Comparison of ENCODE assay signal across 46 mouse cellular contexts in the genomic region with DNA sequence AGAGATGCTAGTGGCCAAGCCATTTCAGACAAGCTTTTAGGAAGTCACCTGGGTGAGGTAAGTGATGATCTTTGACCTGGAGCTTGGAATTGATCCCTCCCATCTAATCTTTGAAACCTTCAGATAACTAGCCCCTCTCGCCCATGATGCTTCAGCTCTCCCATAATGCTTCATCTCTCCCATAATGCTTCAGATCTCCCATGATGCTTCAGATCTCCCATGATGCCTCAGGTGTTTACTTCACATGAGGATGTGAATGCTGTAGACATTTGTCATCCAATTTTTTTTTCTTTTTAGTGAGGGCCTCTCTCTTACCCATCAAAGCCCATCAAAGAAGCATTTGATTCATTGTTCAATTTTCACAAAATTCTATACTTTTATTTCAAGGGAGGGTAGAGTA. TPM values are rescaled to one million over a fixed set of nuclear protein-coding genes. Genes with fewer than 3 reads are reported as not detected.
"Had no signal": no experiment of that assay in that cellular context is flagged by ENCODE, and none has a peak within 500 bp of the region (broad histone marks: within the 10 kb centered on the region; RNA-seq: fewer than 3 reads in every experiment).

No protein-coding gene starts in this region.

- H3K36me3 ChIP-seq: limb, embryonic 10.5 days; limb, embryonic 12.5 days; limb, embryonic 13.5 days; limb, embryonic 15.5 days; liver, embryonic 12.5 days; liver, embryonic 13.5 days; liver, embryonic 15.5 days; lung, embryonic 15.5 days; midbrain, embryonic 10.5 days; midbrain, embryonic 12.5 days; midbrain, embryonic 13.5 days; midbrain, embryonic 15.5 days had no signal

- H3K27me3 ChIP-seq: limb, embryonic 12.5 days; limb, embryonic 13.5 days; limb, embryonic 15.5 days; liver, embryonic 15.5 days; lung, embryonic 15.5 days; midbrain, embryonic 12.5 days; midbrain, embryonic 13.5 days; midbrain, embryonic 15.5 days had no signal

- H3K4me1 ChIP-seq: limb, embryonic 12.5 days; liver, embryonic 12.5 days; liver, embryonic 13.5 days; liver, embryonic 15.5 days; midbrain, embryonic 15.5 days had no signal

- H3K4me3 ChIP-seq: limb, embryonic 10.5 days; limb, embryonic 12.5 days; limb, embryonic 13.5 days; limb, embryonic 15.5 days; liver, embryonic 12.5 days; liver, embryonic 13.5 days; liver, embryonic 15.5 days; lung, embryonic 15.5 days; megakaryocyte, embryonic 14.5 days; midbrain, embryonic 10.5 days; midbrain, embryonic 12.5 days; midbrain, embryonic 13.5 days; midbrain, embryonic 15.5 days; myocyte had no signal

- H3K4me2 ChIP-seq: limb, embryonic 12.5 days; limb, embryonic 13.5 days; limb, embryonic 15.5 days; liver, embryonic 11.5 days; liver, embryonic 12.5 days; liver, embryonic 13.5 days; liver, embryonic 15.5 days; lung, embryonic 14.5 days; lung, embryonic 15.5 days; midbrain, embryonic 11.5 days; midbrain, embryonic 12.5 days; midbrain, embryonic 13.5 days; midbrain, embryonic 15.5 days had no signal

- DNase-seq: left cerebral cortex, postnatal 4 days; liver; liver, embryonic 13.5 days; liver, postnatal 0 days; lung, adult 18-20 months; lung, adult 2 months; lung, embryonic 14.5 days; lung, postnatal 10 days; lung, postnatal 14 days; lung, postnatal 36 days; lung, postnatal 4 days; midbrain, embryonic 14.5 days had no signal

- H3K27ac ChIP-seq: limb, embryonic 10.5 days; limb, embryonic 12.5 days; limb, embryonic 13.5 days; limb, embryonic 15.5 days; liver, embryonic 12.5 days; liver, embryonic 13.5 days; liver, embryonic 14.5 days; liver, embryonic 15.5 days; lung, embryonic 15.5 days; macrophage; midbrain, embryonic 10.5 days; midbrain, embryonic 12.5 days; midbrain, embryonic 13.5 days; midbrain, embryonic 15.5 days had no signal

- H3K9ac ChIP-seq: limb, embryonic 12.5 days; limb, embryonic 13.5 days; limb, embryonic 15.5 days; liver, embryonic 12.5 days; liver, embryonic 13.5 days; liver, embryonic 14.5 days; liver, embryonic 15.5 days; liver, postnatal 0 days; lung, embryonic 14.5 days; lung, embryonic 15.5 days; midbrain, embryonic 12.5 days; midbrain, embryonic 13.5 days; midbrain, embryonic 15.5 days had no signal

- H3K9me3 ChIP-seq: limb, embryonic 10.5 days; limb, embryonic 12.5 days; limb, embryonic 13.5 days; limb, embryonic 15.5 days; liver, embryonic 12.5 days; liver, embryonic 13.5 days; liver, embryonic 15.5 days; lung, embryonic 15.5 days; megakaryocyte, embryonic 14.5 days; midbrain, embryonic 10.5 days; midbrain, embryonic 12.5 days; midbrain, embryonic 13.5 days; midbrain, embryonic 15.5 days had no signal

- ATAC-seq: liver, embryonic 12.5 days; liver, postnatal 0 days; lung, postnatal 0 days; midbrain, embryonic 13.5 days; midbrain, embryonic 15.5 days; midbrain, embryonic 16.5 days had no signal

RNA-seq across cellular contexts. Expression of a gene that starts 46.9 kb away (rescaled TPM):
- total RNA-seq: left cerebral cortex, postnatal 10 days; left cerebral cortex, postnatal 36 days; left cerebral cortex, postnatal 4 days; liver, adult 2 months; megakaryocyte progenitor cell, adult 5-6 weeks; megakaryocyte, adult 5-6 weeks; megakaryocyte-erythroid progenitor cell, adult 5-6 weeks; midbrain, postnatal 0 days; monocyte, adult 5-6 weeks had no signal
- polyA plus RNA-seq: limb, embryonic 10.5 days; limb, embryonic 11.5 days; limb, embryonic 12.5 days; limb, embryonic 13.5 days; limb, embryonic 14.5 days; limb, embryonic 15.5 days; liver, adult 2 months; liver, embryonic 11.5 days; liver, embryonic 12.5 days; liver, embryonic 13.5 days; liver, embryonic 14.5 days; liver, embryonic 15.5 days; liver, embryonic 16.5 days; liver, postnatal 0 days; lung, adult 2 months; lung, embryonic 14.5 days; lung, embryonic 15.5 days; lung, embryonic 16.5 days; lung, postnatal 0 days; macrophage; midbrain, embryonic 10.5 days; midbrain, embryonic 11.5 days; midbrain, embryonic 12.5 days; midbrain, embryonic 14.5 days; midbrain, embryonic 15.5 days; midbrain, embryonic 16.5 days; midbrain, postnatal 0 days; myocyte had no signal

RNA-seq across cellular contexts. Expression of a gene that starts 59.8 kb away (rescaled TPM):
- total RNA-seq: left cerebral cortex, adult 8-10 months; left cerebral cortex, postnatal 10 days; left cerebral cortex, postnatal 14 days; left cerebral cortex, postnatal 25 days; left cerebral cortex, postnatal 36 days; left cerebral cortex, postnatal 4 days; liver, adult 2 months; megakaryocyte-erythroid progenitor cell, adult 5-6 weeks; midbrain, postnatal 0 days had no signal
- polyA plus RNA-seq: liver, adult 2 months; liver, embryonic 13.5 days; liver, embryonic 16.5 days; liver, postnatal 0 days; lung, adult 2 months; macrophage; myocyte had no signal
